Mouse (Mus musculus): Measurements from ENCODE around the gene Aldh4a1.

DNA sequence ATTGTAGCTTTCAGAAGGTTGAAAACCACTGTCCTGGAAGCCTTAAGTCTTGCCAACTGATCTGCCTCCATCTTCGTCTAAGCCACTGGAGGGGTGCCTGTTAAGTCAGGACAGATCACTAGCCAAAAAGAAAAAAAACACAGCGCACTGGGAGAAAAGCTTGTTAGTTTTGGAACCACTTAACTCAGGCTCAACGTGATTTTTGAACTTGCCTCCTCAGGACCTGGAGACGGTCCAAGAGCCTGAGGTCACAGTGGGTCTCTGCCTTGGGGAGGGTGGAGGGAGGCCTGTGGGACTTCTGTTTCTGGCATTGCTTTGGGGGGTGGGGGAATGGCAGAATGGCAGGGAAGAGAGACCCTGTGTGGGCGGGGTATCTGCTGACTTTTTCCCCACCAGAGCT lies 8.5 kb downstream of the Aldh4a1 start:
- TF ChIP-seq CTCF (IDR thresholded peaks at IDR 0.05; ENCODE audit: low read depth) (no peak), EP300 (IDR thresholded peaks at IDR 0.05; ENCODE audit: low read depth) (no peak)

Data from heart, postnatal 0 days (tissue).